Mouse (Mus musculus) bone marrow macrophage, adult 2 months (primary cell): ENCODE results near the gene Fkbp3. TPM values are rescaled to one million over a fixed set of nuclear protein-coding genes. Genes with fewer than 3 reads are reported as not detected.

ENCODE experiments used
- H3K27ac ChIP-seq: 2 replicates; pipeline ENCODE4 v1.5.1; 2012; ENCODE audit warnings: low read depth, low read length; ENCODE audit not compliant: insufficient read depth
- H3K4me1 ChIP-seq: 2 replicates; pipeline ENCODE4 v1.6.1; 2012; ENCODE audit warnings: low read length; ENCODE audit not compliant: control insufficient read depth, insufficient read depth
- H3K4me3 ChIP-seq: 2 replicates; pipeline ENCODE4 v1.5.1; 2012; ENCODE audit warnings: mild to moderate bottlenecking, low read length, moderate library complexity; ENCODE audit not compliant: insufficient read depth
- CTCF ChIP-seq: IDR thresholded peaks from 2 replicates; pipeline ENCODE4 v1.5.1; 2012; ENCODE audit warnings: low read depth, mild to moderate bottlenecking, low read length, moderate library complexity
- POLR2A ChIP-seq: IDR thresholded peaks from 2 replicates; pipeline ENCODE4 v1.6.1; 2012; ENCODE audit warnings: mild to moderate bottlenecking, low read depth, low read length, borderline replicate concordance
- polyA plus RNA-seq: library from polyadenylated mRNA; stranded (reverse); fragments of >200 nt; gene quantifications from 2 replicates; pipeline ENCODE4 v1.2.4, GENCODE M21; 2012; ENCODE audit not compliant: missing spikeins, insufficient read depth, insufficient read length

The Fkbp3 gene
- polyA plus RNA-seq, 1 experiment: 74.3 TPM

DNA sequence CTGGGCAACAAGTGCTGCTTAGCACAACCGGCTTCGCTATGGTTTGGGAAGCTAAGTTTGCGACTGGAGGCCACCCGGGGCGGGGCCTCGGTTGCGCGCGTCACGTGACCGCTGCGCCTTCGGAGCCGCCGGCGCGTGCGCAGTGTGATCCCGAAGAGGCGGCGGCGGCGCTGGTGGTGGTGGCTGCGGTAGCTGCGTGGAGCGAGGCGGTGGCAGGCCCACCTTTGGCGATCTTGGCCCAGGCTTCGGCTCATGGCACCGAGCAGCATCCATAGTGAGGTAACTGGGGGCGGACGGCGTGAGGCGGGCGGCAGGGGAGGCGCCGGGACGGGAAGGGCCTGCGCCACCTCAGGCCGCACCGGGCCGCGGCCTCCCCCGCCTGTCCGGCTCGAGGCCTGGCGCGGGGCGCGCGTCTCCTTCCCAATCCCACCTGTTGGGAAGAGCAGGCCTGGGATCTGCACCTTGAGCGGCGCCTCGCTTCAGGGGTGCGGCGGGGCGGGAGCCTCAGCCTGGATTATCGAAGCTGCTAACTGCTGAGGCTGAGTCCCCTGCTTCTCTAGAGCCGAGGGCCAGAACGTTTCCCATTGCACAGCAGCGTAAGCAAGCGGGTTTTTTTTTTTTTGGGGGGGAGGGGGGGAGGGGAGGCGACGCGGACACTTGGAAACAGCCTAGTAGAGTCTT lies 37.5 kb downstream of the Fkbp3 start, which contains the start of gene Prpf39:
TSS of gene Prpf39 (plus strand) at position 144 of the 681 bp plus-strand sequence.
- Histone ChIP-seq H3K4me1 (peaks cover 11% of the 10 kb centered on the region), H3K27ac (peak within 1 kb of the TSS; percentile 87), H3K4me3 (peak within 1 kb of the TSS; percentile 100)
- TF ChIP-seq POLR2A (peak; percentile 43; the same call in 1 of the 2 replicates), CTCF (no peak)

DNA sequence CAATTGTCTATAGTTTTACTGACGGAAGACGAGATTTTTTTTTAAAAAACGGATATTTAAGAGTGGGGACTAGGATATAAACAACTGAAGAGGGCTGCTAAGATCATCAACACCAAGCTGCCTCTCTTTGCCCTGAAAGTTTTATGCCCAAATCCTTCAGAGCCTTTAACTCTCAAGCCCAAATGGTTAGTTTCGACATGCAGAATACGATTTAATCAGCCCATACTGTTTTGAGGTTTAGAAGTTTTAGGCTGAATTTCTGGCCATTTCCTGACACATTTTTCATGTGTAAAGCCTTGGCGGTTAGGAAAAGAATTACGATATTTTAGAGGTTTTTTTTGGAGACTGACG lies 38.0 kb downstream of the Fkbp3 start:
- H3K4me1 ChIP-seq: peaks cover 11% of the 10 kb centered on the region
- TF ChIP-seq POLR2A: no peak
- TF ChIP-seq CTCF: no peak
- H3K4me3 ChIP-seq: peak overlapping the region; percentile 100
- H3K27ac ChIP-seq: 0 out of 2 replicates have a peak overlapping the region, but pooled peaks have one; percentile 23

DNA sequence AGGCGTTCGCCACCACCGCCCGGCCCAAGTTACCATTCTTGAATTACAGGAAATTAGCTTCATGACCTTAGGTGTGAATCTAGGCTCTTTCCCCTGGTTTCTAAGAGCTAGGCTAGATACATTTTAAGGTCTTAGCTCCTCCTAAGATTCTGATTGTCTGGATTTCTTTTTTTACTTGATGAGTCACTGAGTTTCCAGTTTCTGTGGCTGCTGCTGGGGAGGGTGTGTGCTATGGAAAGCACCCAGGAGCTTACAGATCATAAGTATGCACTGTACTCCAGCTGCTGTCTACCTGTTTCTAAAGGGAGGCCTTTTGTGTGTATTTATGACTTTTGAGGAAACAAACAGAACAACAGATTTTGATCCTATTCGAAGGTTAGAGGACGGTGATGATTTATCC lies 51.0 kb downstream of the Fkbp3 start:
- Histone ChIP-seq H3K4me3 (no peak overlapping the region), H3K4me1 (no peaks in the 10 kb centered on the region), H3K27ac (no peak overlapping the region)
- TF ChIP-seq CTCF: no peak
- TF ChIP-seq POLR2A: no peak

Other genes with a start within 250 kb of the Fkbp3 start
- 1.4 and 1.6 TPM in 2 replicates for gene Gm527, start 156.1 kb downstream of the Fkbp3 start, polyA plus RNA-seq
- gene Klhl28, start 108.5 kb downstream of the Fkbp3 start, polyA plus RNA-seq: 15.8 and 17.3 TPM in 2 replicates
- gene Togaram1, start 108.2 kb downstream of the Fkbp3 start, polyA plus RNA-seq: 15.2 and 20.5 TPM in 2 replicates
- 59.0 and 70.6 TPM in 2 replicates for gene Prpf39, start 37.7 kb downstream of the Fkbp3 start, polyA plus RNA-seq
- 7.0 and 7.6 TPM in 2 replicates for gene Fancm, start 1.6 kb upstream of the Fkbp3 start, polyA plus RNA-seq
- gene Mis18bp1, start 98.6 kb upstream of the Fkbp3 start, polyA plus RNA-seq: 23.8 and 24.1 TPM in 2 replicates
- gene Wdr20rt, start 151.5 kb upstream of the Fkbp3 start, polyA plus RNA-seq: 0.63 TPM in 1 of 2 replicates, not detected in the other